Mouse (Mus musculus): Measurements from ENCODE around the gene AF067061. TPM values are rescaled to one million over a fixed set of nuclear protein-coding genes. Genes with fewer than 3 reads are reported as not detected.

The AF067061 gene
- 0.60 to 1.1 TPM (median 0.70 TPM) in 4 replicates for total RNA-seq (2023; ENCODE audit: inconsistent age)

GRCm38 (mm10) chr13:120262870-120263269 is at the start of gene AF067061:
AF067061 (plus strand) TSS chr13:120263114.

DNA sequence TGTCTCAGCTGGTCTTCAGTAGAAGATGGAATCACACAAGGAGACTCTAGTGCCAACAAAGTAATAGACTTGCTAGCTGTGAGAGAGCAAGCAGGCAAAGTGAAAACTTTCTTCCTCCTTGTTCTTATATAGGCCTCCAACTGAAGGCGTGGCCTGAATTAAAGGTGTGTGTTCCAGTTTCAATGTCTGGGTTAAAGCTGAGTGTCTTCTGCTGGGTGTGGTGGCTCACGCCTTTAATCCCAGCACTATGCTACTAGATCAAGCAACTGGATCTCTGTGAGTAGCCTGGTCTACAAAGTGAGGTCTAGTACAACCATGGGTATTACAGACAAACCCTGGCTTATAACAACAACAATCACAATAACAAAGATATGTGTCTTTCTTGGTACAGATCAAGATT is 47.1 kb upstream of the AF067061 start, which contains the start of gene Gm21762:
Gm21762 (minus strand) TSS at position 101 of the 400 bp plus-strand sequence.

GRCm38 (mm10) chr13:120238811-120239210 is 24.1 kb upstream of the AF067061 start, which contains the start of gene Gm21731:
Gm21731 (plus strand) TSS chr13:120239111.

DNA sequence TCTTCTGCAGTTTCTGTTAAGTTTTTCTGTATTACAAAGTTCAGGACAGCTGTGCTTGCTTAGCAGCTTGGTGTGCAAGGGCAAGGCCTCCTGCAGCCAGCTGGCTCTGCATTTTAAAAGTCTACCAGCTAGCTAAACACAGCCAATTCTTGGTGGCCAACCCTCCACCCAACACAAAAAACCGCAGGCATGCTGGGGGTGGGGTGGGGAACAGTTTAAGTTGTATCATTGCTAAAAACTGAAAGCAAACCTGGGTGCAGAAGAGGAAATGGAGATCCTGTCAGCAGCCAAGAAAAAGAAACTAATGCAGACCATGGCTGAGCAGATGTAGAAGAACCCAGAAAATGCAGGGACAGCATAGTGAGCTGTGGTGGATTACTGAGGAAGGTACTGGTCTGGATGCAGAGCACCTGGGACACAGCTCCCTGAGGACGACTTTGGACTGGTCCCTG is 37.1 kb downstream of the AF067061 start, which contains the start of gene BC147527:
BC147527 (plus strand) TSS at position 402 of the 452 bp plus-strand sequence.

Other genes with a start within 250 kb of the AF067061 start
- not detected in 4 replicates for gene Gm36079, start 236.1 kb upstream of the AF067061 start, total RNA-seq (2023; ENCODE audit: inconsistent age)
- gene Gm21188, start 210.9 kb upstream of the AF067061 start, total RNA-seq (2023; ENCODE audit: inconsistent age): 0.36 TPM in 1 of 4 replicates, not detected in the others
- not detected in 4 replicates for gene Gm20767, start 122.9 kb upstream of the AF067061 start, total RNA-seq (2023; ENCODE audit: inconsistent age)
- not detected in 4 replicates for gene Gm21818, start 90.7 kb upstream of the AF067061 start, total RNA-seq (2023; ENCODE audit: inconsistent age)
- gene Gm21762, start 47.2 kb upstream of the AF067061 start, total RNA-seq (2023; ENCODE audit: inconsistent age): 0.80 TPM in 1 of 4 replicates, not detected in the others
- gene Gm21731, start 24.0 kb upstream of the AF067061 start, total RNA-seq (2023; ENCODE audit: inconsistent age): not detected in 4 replicates
- 2.5 to 5.6 TPM (median 4.4 TPM) in 4 replicates for gene BC147527, start 37.3 kb downstream of the AF067061 start, total RNA-seq (2023; ENCODE audit: inconsistent age)
- not detected in 4 replicates for gene Tcstv3, start 53.8 kb downstream of the AF067061 start, total RNA-seq (2023; ENCODE audit: inconsistent age)